Mouse (Mus musculus) hindbrain, embryonic 13.5 days (tissue): ENCODE measurements around the gene Mif4gd. TPM values are rescaled to one million over a fixed set of nuclear protein-coding genes. Genes with fewer than 3 reads are reported as not detected.
"Not testable (repeated sequence)": the region's sequence is repeated elsewhere in the genome, so short reads cannot be mapped to it uniquely, and the experiment has no call there.

Experiments used
- ATAC-seq: fragments of 200-750 bp; cut with Nextera tagmentation; 2 replicates; pipeline ENCODE4 v1.8.0; 2017; ENCODE audit warnings: moderate TSS enrichment; ENCODE audit not compliant: low FRiP score
- H3K27ac ChIP-seq: fragments of 300-500 bp; sonication (generic); 2 replicates; pipeline ENCODE4 v1.5.1; 2015; ENCODE audit warnings: inconsistent platforms, mild to moderate bottlenecking, moderate library complexity
- H3K27me3 ChIP-seq: fragments of 300-500 bp; sonication (generic); 2 replicates; pipeline ENCODE4 v1.6.1; 2015; ENCODE audit warnings: mild to moderate bottlenecking, inconsistent platforms
- H3K36me3 ChIP-seq: fragments of 300-500 bp; sonication (generic); 2 replicates; pipeline ENCODE4 v1.6.1; 2015; ENCODE audit warnings: mild to moderate bottlenecking, inconsistent platforms
- H3K4me1 ChIP-seq: fragments of 300-500 bp; sonication (generic); replicated peaks from 2 replicates; pipeline ENCODE4 v1.6.1; 2015; ENCODE audit warnings: inconsistent platforms
- H3K4me2 ChIP-seq: fragments of 300-500 bp; sonication (generic); 2 replicates; pipeline ENCODE4 v1.6.1; 2015; ENCODE audit warnings: inconsistent platforms, mild to moderate bottlenecking, moderate library complexity
- H3K4me3 ChIP-seq: fragments of 300-500 bp; sonication (generic); 2 replicates; pipeline ENCODE4 v1.5.1; 2015; ENCODE audit warnings: mild to moderate bottlenecking, inconsistent platforms
- H3K9ac ChIP-seq: fragments of 300-500 bp; sonication (generic); 2 replicates; pipeline ENCODE4 v1.6.1; 2015; ENCODE audit warnings: mild to moderate bottlenecking, inconsistent platforms
- H3K9me3 ChIP-seq: fragments of 300-500 bp; sonication (generic); 2 replicates; pipeline ENCODE4 v1.6.1; 2016; ENCODE audit warnings: inconsistent platforms
- WGBS: fragments of 180-500 bp; shearing (Covaris S2); methylation state at CpG from one replicate; pipeline ENCODE4 v1.1.7; 2015; 5-methylcytosine and 5-hydroxymethylcytosine counted together
- polyA plus RNA-seq: library from polyadenylated mRNA; unstranded; fragments of >200 nt; fragmentation: Nextera tagmentation; extraction: Ambion mirVana; gene quantifications from 2 replicates; pipeline ENCODE4 v1.2.1, GENCODE M21; 2015

The Mif4gd gene
- 11.3 and 11.5 TPM in 2 replicates for polyA plus RNA-seq

DNA sequence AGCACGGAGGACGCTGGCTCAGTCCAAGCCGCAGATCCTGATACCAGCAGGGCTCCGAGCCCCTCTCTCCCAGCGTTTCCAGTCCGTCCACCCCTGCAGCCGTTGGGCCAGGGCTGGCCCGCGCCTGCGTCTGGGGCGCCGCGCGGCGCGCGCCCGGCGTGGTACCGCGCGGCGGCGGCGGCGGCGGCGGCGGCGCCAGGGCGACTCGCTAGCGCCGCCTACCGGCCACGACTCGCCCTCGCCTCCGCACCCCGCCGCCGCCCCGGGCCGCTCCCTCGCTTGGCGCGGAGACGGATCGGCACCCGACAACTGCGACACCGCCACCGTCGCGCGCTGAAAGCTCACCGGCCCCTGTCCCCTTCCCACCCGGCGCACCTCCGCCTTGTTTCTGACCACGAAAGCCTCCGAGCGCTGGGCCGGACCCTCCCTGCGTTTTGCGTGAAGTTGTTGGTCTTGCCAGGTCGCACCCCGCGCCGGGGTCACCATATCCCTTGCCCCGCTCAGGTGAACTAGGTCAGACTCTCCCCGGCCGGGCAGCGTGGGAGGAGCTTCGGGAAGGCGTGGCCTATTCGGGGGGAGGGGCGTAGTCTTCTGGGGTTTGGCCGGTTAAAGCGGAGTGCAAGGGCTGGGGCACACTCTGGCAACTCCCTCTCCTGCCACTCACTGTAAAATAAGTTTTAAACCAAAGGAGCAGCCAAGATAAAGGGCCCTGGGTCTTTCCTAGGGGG, at the start of gene Mif4gd:
TSS of gene Mif4gd (minus strand) at position 560 of the 728 bp plus-strand sequence.
- Histone ChIP-seq H3K4me1 (peaks cover 21% of the 10 kb centered on the region), H3K9me3 (no peaks in the 10 kb centered on the region), H3K9ac (peak within 1 kb of the TSS; percentile 80), H3K4me2 (peak within 1 kb of the TSS; percentile 88), H3K36me3 (peaks cover 46% of the 10 kb centered on the region), H3K27ac (peak within 1 kb of the TSS; percentile 77), H3K4me3 (peak within 1 kb of the TSS; percentile 62), H3K27me3 (peaks cover 16% of the 10 kb centered on the region)
- peak; percentile 84 for ATAC-seq
- 1% methylated on average over 76 of the region's 80 CpGs for WGBS

DNA sequence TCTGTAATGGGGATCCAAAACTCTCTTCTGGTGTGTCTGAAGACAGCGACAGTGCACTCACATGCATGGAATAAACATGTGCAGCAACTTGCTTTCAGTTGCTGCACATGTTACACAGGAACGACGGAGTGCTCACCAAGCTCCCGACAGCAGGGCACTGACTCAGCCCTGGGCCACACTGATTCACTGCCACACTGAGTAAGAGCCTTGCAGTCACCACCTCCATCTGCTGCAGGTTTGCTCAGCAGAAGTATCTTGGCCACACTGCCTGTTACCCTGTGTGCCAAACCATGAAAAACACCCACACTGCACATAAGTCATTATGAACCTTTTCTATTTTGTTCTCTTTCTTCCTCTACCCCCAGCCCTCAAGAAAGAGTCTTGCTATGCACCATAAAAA, 47.6 kb upstream of the Mif4gd start:
- 96% methylated on average over 4 of the region's 4 CpGs for WGBS
- ATAC-seq, result no peak

DNA sequence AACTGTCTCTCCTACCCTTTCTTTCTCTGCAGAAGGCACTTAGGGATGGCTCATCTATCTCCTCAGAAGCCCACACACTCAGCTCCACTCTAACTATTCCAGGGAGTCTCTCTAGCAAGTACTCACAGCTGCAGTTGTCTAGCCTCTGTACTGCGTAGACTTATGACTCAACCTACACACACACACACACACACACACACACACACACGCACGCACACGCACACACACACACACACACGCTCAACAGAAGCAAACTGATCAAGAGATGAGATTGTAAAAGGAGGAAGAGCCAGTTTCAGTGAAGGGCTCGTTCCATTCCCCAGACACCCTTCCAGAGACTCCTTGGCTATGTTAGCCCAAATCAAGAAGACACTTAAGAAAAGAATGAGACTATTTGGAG, 45.8 kb upstream of the Mif4gd start:
- H3K4me1 ChIP-seq, result no peaks in the 10 kb centered on the region
- H3K4me3 ChIP-seq, result no peak overlapping the region
- 86% methylated on average over 6 of the region's 6 CpGs for WGBS
- H3K27ac ChIP-seq, result no peak overlapping the region
- H3K36me3 ChIP-seq, result peaks cover 22% of the 10 kb centered on the region
- no peaks in the 10 kb centered on the region for H3K27me3 ChIP-seq
- no peak for ATAC-seq
- no peak overlapping the region for H3K4me2 ChIP-seq
- H3K9ac ChIP-seq, result no peak overlapping the region
- no peaks in the 10 kb centered on the region for H3K9me3 ChIP-seq

More for the DNA sequence above, 47.6 kb upstream of the Mif4gd start:
- H3K9ac ChIP-seq, result no peak overlapping the region
- no peak overlapping the region for H3K27ac ChIP-seq
- H3K9me3 ChIP-seq, result no peaks in the 10 kb centered on the region
- H3K27me3 ChIP-seq, result no peaks in the 10 kb centered on the region
- H3K4me1 ChIP-seq, result peaks cover 7% of the 10 kb centered on the region; the same call in 1 of the 2 replicates
- no peak overlapping the region for H3K4me3 ChIP-seq
- no peak overlapping the region for H3K4me2 ChIP-seq
- H3K36me3 ChIP-seq, result peaks cover 6% of the 10 kb centered on the region; the same call in 1 of the 2 replicates

DNA sequence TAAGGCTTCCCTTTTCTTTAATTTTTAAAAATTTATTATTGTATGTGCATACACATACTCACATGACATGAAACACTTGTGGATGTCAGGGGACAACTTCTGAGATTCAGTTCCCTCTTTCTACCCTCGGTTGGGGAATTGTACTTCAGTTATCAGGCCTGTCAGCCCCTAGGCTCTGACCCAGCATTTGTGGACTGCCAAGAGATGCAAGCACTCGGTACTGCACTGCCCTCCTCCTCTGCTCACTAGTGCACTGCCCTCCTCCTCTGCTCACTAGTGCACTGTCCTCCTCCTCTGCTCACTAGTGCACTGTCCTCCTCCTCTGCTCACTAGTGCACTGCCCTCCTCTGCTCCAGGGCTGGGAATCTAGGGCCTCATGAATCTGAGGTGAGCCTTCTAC, 41.4 kb upstream of the Mif4gd start:
- peaks cover 39% of the 10 kb centered on the region for H3K36me3 ChIP-seq
- no peak overlapping the region for H3K4me3 ChIP-seq
- H3K9me3 ChIP-seq, result no peaks in the 10 kb centered on the region
- H3K27me3 ChIP-seq, result no peaks in the 10 kb centered on the region
- no peak overlapping the region for H3K9ac ChIP-seq
- WGBS, result 77% methylated on average over 2 of the region's 2 CpGs
- no peak for ATAC-seq
- no peak overlapping the region for H3K4me2 ChIP-seq
- no peak overlapping the region for H3K27ac ChIP-seq
- H3K4me1 ChIP-seq, result peaks cover 11% of the 10 kb centered on the region

DNA sequence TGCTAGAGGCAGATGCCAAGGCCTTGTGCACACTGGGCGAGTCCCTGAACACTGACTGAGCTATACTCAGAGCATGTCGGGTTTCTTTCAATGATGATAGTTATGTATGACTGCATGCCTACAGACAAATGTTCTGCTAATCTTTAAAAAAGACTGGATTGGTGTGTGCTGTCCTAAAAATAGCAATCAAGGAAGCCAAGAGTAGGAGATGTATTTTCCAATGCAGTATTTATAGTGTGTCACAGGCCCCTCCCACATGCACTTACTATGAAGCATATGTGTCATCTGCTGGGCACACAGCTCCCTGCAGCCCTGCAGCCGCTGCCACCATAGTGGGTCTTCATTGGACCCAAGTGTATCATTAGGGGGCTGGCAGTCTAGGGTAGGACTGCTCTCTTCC, 40.4 kb upstream of the Mif4gd start:
- Histone ChIP-seq H3K4me3 (no peak overlapping the region), H3K4me2 (no peak overlapping the region), H3K36me3 (peaks cover 47% of the 10 kb centered on the region), H3K9ac (no peak overlapping the region), H3K27ac (no peak overlapping the region), H3K4me1 (peaks cover 11% of the 10 kb centered on the region), H3K27me3 (no peaks in the 10 kb centered on the region), H3K9me3 (no peaks in the 10 kb centered on the region)
- WGBS, result 86% methylated on average over 3 of the region's 3 CpGs
- ATAC-seq, result no peak

DNA sequence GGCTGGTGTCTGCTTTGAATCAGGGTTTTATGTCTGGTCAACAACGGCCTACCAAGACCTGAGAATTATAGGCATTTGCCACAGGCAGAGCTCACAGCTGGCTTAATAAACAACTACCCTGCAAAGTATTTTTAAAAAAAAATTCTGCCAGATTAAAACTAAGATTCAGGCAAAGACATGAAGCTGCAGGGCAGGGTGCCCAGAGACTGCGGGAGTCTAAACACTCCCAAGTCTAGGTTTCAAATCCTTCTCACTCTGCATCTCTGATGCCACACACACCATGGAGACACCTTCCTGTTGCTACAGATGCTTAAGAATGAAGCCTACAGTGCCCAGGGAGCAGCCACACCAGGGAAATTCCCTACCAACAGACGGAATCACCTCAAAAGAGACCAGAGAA, 38.9 kb upstream of the Mif4gd start:
- H3K4me1 ChIP-seq, result peaks cover 11% of the 10 kb centered on the region
- no peak overlapping the region for H3K9ac ChIP-seq
- peaks cover 59% of the 10 kb centered on the region for H3K36me3 ChIP-seq
- no peak overlapping the region for H3K4me2 ChIP-seq
- H3K27me3 ChIP-seq, result no peaks in the 10 kb centered on the region
- no peak overlapping the region for H3K4me3 ChIP-seq
- no peaks in the 10 kb centered on the region for H3K9me3 ChIP-seq
- whole genome bisulfite sequencing, result 91% methylated on average over 3 of the region's 3 CpGs
- ATAC-seq, result no peak
- H3K27ac ChIP-seq, result no peak overlapping the region

DNA sequence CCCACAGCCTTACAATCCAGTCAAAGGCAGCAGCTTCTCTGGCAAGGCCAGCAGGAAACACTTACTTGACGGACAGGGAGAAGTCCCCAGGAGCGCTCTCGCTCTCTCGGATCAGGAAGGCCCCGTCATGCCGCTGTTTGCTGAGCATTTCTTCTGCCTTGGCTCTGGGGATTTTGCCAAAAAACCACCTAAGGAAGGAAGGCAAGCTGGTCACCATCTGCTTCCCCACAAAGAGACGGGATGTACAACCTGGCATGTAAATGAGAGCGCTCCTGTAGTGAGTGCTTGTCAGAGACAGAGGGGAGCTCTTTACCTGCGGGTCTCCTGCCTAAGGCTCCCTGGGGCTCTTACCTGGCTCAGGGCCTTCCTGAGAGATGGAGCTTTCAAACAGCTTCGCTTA, 36.9 kb upstream of the Mif4gd start:
- peak overlapping the region; percentile 72 for H3K27ac ChIP-seq
- 63% methylated on average over 10 of the region's 10 CpGs for WGBS
- H3K27me3 ChIP-seq, result no peaks in the 10 kb centered on the region
- no peak for ATAC-seq
- no peak overlapping the region for H3K4me2 ChIP-seq
- peaks cover 71% of the 10 kb centered on the region for H3K36me3 ChIP-seq
- H3K9me3 ChIP-seq, result no peaks in the 10 kb centered on the region
- H3K4me1 ChIP-seq, result peaks cover 11% of the 10 kb centered on the region
- 0 out of 2 replicates have a peak overlapping the region, but pooled peaks have one; percentile 24 for H3K9ac ChIP-seq
- H3K4me3 ChIP-seq, result no peak overlapping the region

DNA sequence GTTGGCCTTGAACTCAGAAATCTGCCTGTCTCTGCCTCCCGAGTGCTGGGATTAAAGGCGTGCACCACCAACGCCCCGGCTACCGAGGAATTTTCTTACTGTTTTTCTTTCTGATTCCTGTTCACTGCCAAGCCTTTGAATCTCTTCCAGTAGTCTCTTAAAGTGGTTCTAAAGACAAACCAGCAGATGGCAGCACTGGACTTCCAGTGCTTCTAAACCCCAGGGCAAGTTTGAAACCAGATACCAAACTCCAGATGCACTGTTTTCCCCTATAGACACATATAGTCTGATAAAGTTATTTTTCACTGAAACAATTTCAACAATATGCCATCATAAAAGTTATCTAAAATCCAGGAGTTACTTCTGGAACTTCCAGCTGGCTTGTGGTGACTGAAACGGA, 34.7 kb upstream of the Mif4gd start:
- no peaks in the 10 kb centered on the region for H3K27me3 ChIP-seq
- no peak overlapping the region for H3K27ac ChIP-seq
- H3K4me2 ChIP-seq, result no peak overlapping the region
- H3K4me1 ChIP-seq, result peaks cover 11% of the 10 kb centered on the region
- peaks cover 68% of the 10 kb centered on the region for H3K36me3 ChIP-seq
- H3K9ac ChIP-seq, result no peak overlapping the region
- H3K4me3 ChIP-seq, result no peak overlapping the region
- 68% methylated on average over 6 of the region's 6 CpGs for WGBS
- no peak for ATAC-seq
- no peaks in the 10 kb centered on the region for H3K9me3 ChIP-seq

DNA sequence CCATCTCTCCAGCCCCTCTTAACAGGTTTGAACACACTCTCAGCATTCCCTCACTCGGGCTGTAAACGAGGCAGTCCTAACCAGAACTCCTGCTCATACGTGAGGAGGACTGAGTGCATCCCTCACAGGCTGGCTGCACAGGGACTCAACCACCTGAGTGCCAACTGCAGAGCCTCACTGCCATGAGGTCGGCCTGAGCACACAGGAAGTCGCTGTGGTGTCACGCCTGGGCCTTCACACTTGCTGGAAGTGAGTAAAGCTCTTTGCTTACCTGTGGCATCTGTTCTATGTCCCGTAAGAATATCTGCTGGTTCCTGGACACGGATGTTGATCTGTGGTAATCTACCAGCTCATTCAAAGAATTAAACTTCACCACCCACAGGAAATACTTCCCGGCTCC, 33.7 kb upstream of the Mif4gd start:
- peaks cover 64% of the 10 kb centered on the region for H3K36me3 ChIP-seq
- H3K27ac ChIP-seq, result no peak overlapping the region
- H3K4me1 ChIP-seq, result peaks cover 11% of the 10 kb centered on the region

DNA sequence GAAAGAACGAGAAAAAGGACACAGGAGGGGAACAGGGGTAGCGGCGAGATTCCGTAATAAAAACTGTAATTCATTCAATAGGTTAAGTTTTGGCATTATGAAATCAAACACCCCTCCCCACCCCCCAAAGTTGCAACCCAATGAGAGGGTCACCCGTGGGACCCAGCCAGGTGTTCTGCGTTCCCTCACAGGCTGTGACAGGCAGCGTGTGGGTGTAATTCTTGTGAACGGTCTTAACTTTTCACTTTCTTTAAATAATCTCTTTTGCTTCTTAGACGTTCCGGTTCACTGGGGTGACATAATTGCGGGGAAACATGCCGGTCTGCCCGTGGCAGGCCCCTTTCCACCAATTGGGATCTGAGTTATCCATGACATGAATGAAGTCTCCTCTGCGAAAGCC, 32.7 kb upstream of the Mif4gd start:
- H3K4me2 ChIP-seq, ATAC-seq, H3K9ac ChIP-seq, H3K4me3 ChIP-seq, H3K27ac ChIP-seq, H3K27me3 ChIP-seq, H3K4me1 ChIP-seq, H3K9me3 ChIP-seq: not testable (repeated sequence)
- H3K36me3 ChIP-seq, result peaks cover 62% of the 10 kb centered on the region
- 86% methylated on average over 14 of the region's 14 CpGs for WGBS

More for the DNA sequence above, 33.7 kb upstream of the Mif4gd start:
- Histone ChIP-seq H3K27me3 (no peaks in the 10 kb centered on the region), H3K9ac (no peak overlapping the region), H3K4me3 (no peak overlapping the region), H3K4me2 (no peak overlapping the region), H3K9me3 (no peaks in the 10 kb centered on the region)
- WGBS, result 94% methylated on average over 9 of the region's 9 CpGs
- no peak for ATAC-seq

DNA sequence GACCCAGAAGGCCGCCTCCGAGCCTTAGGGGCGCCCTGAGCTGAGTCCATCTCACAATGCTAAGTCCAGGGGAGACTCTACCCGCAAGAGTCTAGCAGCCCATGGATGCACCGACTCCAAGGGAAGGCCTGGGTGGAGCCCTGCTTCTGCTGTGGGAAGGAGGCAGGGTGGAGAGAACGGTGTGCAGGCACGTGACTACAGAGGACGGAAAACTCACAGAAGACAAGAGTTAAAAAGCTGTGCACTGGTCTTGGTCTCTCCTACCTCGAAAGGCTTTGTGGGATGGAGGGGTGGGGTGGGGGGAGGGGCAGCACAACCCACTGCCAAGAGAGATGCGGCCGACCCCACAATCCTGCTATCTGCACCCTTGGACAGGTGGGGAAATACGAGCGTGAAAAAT, 31.5 kb upstream of the Mif4gd start:
- ATAC-seq, result no peak
- no peak overlapping the region for H3K4me2 ChIP-seq
- 96% methylated on average over 13 of the region's 13 CpGs for WGBS
- no peaks in the 10 kb centered on the region for H3K27me3 ChIP-seq
- no peak overlapping the region for H3K27ac ChIP-seq
- H3K36me3 ChIP-seq, result peaks cover 56% of the 10 kb centered on the region
- H3K4me3 ChIP-seq, result no peak overlapping the region
- H3K9me3 ChIP-seq, result no peaks in the 10 kb centered on the region
- no peaks in the 10 kb centered on the region for H3K4me1 ChIP-seq
- H3K9ac ChIP-seq, result no peak overlapping the region

DNA sequence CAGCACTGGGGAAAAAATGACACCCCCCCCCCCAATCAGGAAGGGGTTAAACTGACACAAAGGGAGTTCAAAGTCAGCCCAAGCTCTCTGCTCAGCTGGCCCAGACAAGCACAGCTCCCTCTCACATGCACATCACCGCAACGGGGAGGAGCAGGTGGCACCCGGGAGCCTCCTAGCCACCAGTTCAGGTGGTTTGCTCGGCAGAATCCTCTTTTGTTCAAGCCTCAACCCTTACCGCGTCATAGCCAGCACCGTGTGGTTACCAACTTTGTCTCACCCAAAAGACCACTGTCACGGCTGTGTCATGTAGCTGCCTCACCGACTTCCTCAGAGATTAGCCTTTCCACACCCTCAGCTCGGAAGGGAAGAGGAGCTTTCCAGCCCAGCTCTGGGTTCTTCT, 30.5 kb upstream of the Mif4gd start:
- WGBS, result 74% methylated on average over 10 of the region's 10 CpGs
- Histone ChIP-seq H3K4me2 (no peak overlapping the region), H3K36me3 (peaks cover 47% of the 10 kb centered on the region), H3K4me3 (no peak overlapping the region), H3K9me3 (no peaks in the 10 kb centered on the region), H3K4me1 (no peaks in the 10 kb centered on the region), H3K9ac (no peak overlapping the region), H3K27ac (no peak overlapping the region), H3K27me3 (no peaks in the 10 kb centered on the region)
- ATAC-seq, result no peak

DNA sequence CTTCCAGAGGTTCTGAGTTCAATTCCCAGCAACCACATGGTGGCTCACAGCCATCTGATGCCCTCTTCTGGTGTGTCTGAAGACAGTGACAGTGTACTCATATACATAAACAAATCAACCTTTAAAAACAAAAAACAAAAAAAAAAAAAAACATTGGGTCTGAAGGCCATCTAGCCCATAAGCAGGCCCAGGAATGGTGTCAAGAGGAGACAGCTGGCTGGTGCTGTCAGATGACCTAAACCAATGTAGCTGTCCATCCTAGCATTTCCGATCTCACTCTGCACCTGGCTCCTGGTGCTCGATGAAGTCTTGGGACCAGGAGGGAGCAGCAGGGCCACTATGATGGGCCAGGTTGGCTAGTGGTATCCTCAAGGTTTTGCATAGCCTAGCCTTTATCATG, 29.9 kb upstream of the Mif4gd start:
- Histone ChIP-seq H3K4me3 (no peak overlapping the region), H3K4me1 (no peaks in the 10 kb centered on the region), H3K9me3 (no peaks in the 10 kb centered on the region), H3K27ac (no peak overlapping the region), H3K9ac (no peak overlapping the region), H3K27me3 (no peaks in the 10 kb centered on the region), H3K4me2 (no peak overlapping the region), H3K36me3 (peaks cover 41% of the 10 kb centered on the region)
- no peak for ATAC-seq
- WGBS, result 89% methylated on average over 2 of the region's 2 CpGs
